Mouse (Mus musculus): ENCODE data around the gene Mroh2a. TPM values are rescaled to one million over a fixed set of nuclear protein-coding genes. Genes with fewer than 3 reads are reported as not detected.
A peak's percentile ranks its signal among the peaks of the same experiment; 100 is the strongest.

Mroh2a gene
- polyA plus RNA-seq, 1 experiment from 2014 or later = 0.60 TPM

GRCm38 (mm10) chr1:88206843-88207479 is 19.8 kb upstream of the Mroh2a start:
- 50% methylated on average over 2 of the region's 2 CpGs for WGBS
- peaks cover 10% of the 10 kb centered on the region for H3K9me3 ChIP-seq (replicated peaks; ENCODE audit: control insufficient read depth, low read length)
- no peak overlapping the region for H3K27ac ChIP-seq (ENCODE audit: low read length)
- no peak for ATAC-seq (replicated peaks; ENCODE audit: extremely low read depth, insufficient read depth, low FRiP score)
- H3K27me3 ChIP-seq (ENCODE audit: control insufficient read depth, insufficient read depth, low read length) = no peaks in the 10 kb centered on the region
- H3K9ac ChIP-seq (ENCODE audit: low read length) = no peak overlapping the region
- no peaks in the 10 kb centered on the region for H3K36me3 ChIP-seq (ENCODE audit: control insufficient read depth, insufficient read depth)
- H3K4me3 ChIP-seq (ENCODE audit: low read length) = no peak overlapping the region
- peaks cover 2% of the 10 kb centered on the region; the same call in 1 of the 2 replicates for H3K4me1 ChIP-seq (ENCODE audit: control insufficient read depth, insufficient read depth, low read length)
- H3K4me2 ChIP-seq (ENCODE audit: low read depth, low read length) = no peak overlapping the region

GRCm38 (mm10) chr1:88211812-88212211 is 15.0 kb upstream of the Mroh2a start, which contains the start of gene Ugt1a1:
Ugt1a1 (plus strand) TSS chr1:88211959.
- Histone ChIP-seq H3K36me3 (ENCODE audit: control insufficient read depth, insufficient read depth) (no peaks in the 10 kb centered on the region), H3K4me2 (ENCODE audit: low read depth, low read length) (no peak within 1 kb of the TSS), H3K9me3 (replicated peaks; ENCODE audit: control insufficient read depth, low read length) (peaks cover 50% of the 10 kb centered on the region), H3K4me1 (ENCODE audit: control insufficient read depth, insufficient read depth, low read length) (no peaks in the 10 kb centered on the region), H3K9ac (ENCODE audit: low read length) (no peak within 1 kb of the TSS), H3K4me3 (ENCODE audit: low read length) (no peak within 1 kb of the TSS), H3K27ac (ENCODE audit: low read length) (no peak within 1 kb of the TSS), H3K27me3 (ENCODE audit: control insufficient read depth, insufficient read depth, low read length) (no peaks in the 10 kb centered on the region)
- 61% methylated on average over 8 of the region's 8 CpGs for WGBS
- no peak for ATAC-seq (replicated peaks; ENCODE audit: extremely low read depth, insufficient read depth, low FRiP score)

GRCm38 (mm10) chr1:88212341-88213045 is 14.3 kb upstream of the Mroh2a start:
- no peak overlapping the region for H3K4me3 ChIP-seq (ENCODE audit: low read length)
- H3K36me3 ChIP-seq (ENCODE audit: control insufficient read depth, insufficient read depth) = no peaks in the 10 kb centered on the region
- no peak overlapping the region for H3K4me2 ChIP-seq (ENCODE audit: low read depth, low read length)
- H3K9me3 ChIP-seq (replicated peaks; ENCODE audit: control insufficient read depth, low read length) = peaks cover 57% of the 10 kb centered on the region
- ATAC-seq (replicated peaks; ENCODE audit: extremely low read depth, insufficient read depth, low FRiP score) = peak; percentile 5; the same call in 1 of the 2 replicates
- H3K4me1 ChIP-seq (ENCODE audit: control insufficient read depth, insufficient read depth, low read length) = no peaks in the 10 kb centered on the region
- no peak overlapping the region for H3K27ac ChIP-seq (ENCODE audit: low read length)
- no peaks in the 10 kb centered on the region for H3K27me3 ChIP-seq (ENCODE audit: control insufficient read depth, insufficient read depth, low read length)
- 55% methylated on average over 8 of the region's 8 CpGs for WGBS
- H3K9ac ChIP-seq (ENCODE audit: low read length) = no peak overlapping the region

GRCm38 (mm10) chr1:88213061-88213460 is 13.7 kb upstream of the Mroh2a start:
- ATAC-seq (replicated peaks; ENCODE audit: extremely low read depth, insufficient read depth, low FRiP score) = no peak
- Histone ChIP-seq H3K27ac (ENCODE audit: low read length) (no peak overlapping the region), H3K9me3 (replicated peaks; ENCODE audit: control insufficient read depth, low read length) (peaks cover 59% of the 10 kb centered on the region), H3K4me3 (ENCODE audit: low read length) (no peak overlapping the region), H3K4me1 (ENCODE audit: control insufficient read depth, insufficient read depth, low read length) (no peaks in the 10 kb centered on the region), H3K36me3 (ENCODE audit: control insufficient read depth, insufficient read depth) (no peaks in the 10 kb centered on the region), H3K9ac (ENCODE audit: low read length) (no peak overlapping the region), H3K27me3 (ENCODE audit: control insufficient read depth, insufficient read depth, low read length) (no peaks in the 10 kb centered on the region), H3K4me2 (ENCODE audit: low read depth, low read length) (no peak overlapping the region)
- 68% methylated on average over 1 of the region's 1 CpGs for WGBS

- Histone ChIP-seq H3K4me3 (ENCODE audit: low read length) (no peak overlapping the region), H3K27ac (ENCODE audit: low read length) (no peak overlapping the region), H3K9ac (ENCODE audit: low read length) (no peak overlapping the region), H3K9me3 (replicated peaks; ENCODE audit: control insufficient read depth, low read length) (peaks cover 59% of the 10 kb centered on the region), H3K4me1 (ENCODE audit: control insufficient read depth, insufficient read depth, low read length) (no peaks in the 10 kb centered on the region), H3K36me3 (ENCODE audit: control insufficient read depth, insufficient read depth) (no peaks in the 10 kb centered on the region), H3K4me2 (ENCODE audit: low read depth, low read length) (no peak overlapping the region), H3K27me3 (ENCODE audit: control insufficient read depth, insufficient read depth, low read length) (no peaks in the 10 kb centered on the region)
- WGBS = 67% methylated on average over 2 of the region's 2 CpGs
- peak; percentile 6; the same call in 1 of the 2 replicates for ATAC-seq (replicated peaks; ENCODE audit: extremely low read depth, insufficient read depth, low FRiP score)
Measured at GRCm38 (mm10) chr1:88213766-88214461, 12.9 kb upstream of the Mroh2a start.

GRCm38 (mm10) chr1:88214462-88214952 is 12.3 kb upstream of the Mroh2a start:
- Histone ChIP-seq H3K27ac (ENCODE audit: low read length) (no peak overlapping the region), H3K4me2 (ENCODE audit: low read depth, low read length) (no peak overlapping the region), H3K27me3 (ENCODE audit: control insufficient read depth, insufficient read depth, low read length) (no peaks in the 10 kb centered on the region), H3K36me3 (ENCODE audit: control insufficient read depth, insufficient read depth) (no peaks in the 10 kb centered on the region), H3K9ac (ENCODE audit: low read length) (no peak overlapping the region), H3K4me1 (ENCODE audit: control insufficient read depth, insufficient read depth, low read length) (no peaks in the 10 kb centered on the region), H3K4me3 (ENCODE audit: low read length) (no peak overlapping the region), H3K9me3 (replicated peaks; ENCODE audit: control insufficient read depth, low read length) (peaks cover 59% of the 10 kb centered on the region)
- WGBS = 65% methylated on average over 2 of the region's 2 CpGs
- ATAC-seq (replicated peaks; ENCODE audit: extremely low read depth, insufficient read depth, low FRiP score) = no peak

GRCm38 (mm10) chr1:88215466-88216380 is 11.1 kb upstream of the Mroh2a start:
- Histone ChIP-seq H3K36me3 (ENCODE audit: control insufficient read depth, insufficient read depth) (no peaks in the 10 kb centered on the region), H3K9ac (ENCODE audit: low read length) (no peak overlapping the region), H3K4me3 (ENCODE audit: low read length) (no peak overlapping the region), H3K4me1 (ENCODE audit: control insufficient read depth, insufficient read depth, low read length) (no peaks in the 10 kb centered on the region), H3K27me3 (ENCODE audit: control insufficient read depth, insufficient read depth, low read length) (no peaks in the 10 kb centered on the region), H3K27ac (ENCODE audit: low read length) (no peak overlapping the region), H3K9me3 (replicated peaks; ENCODE audit: control insufficient read depth, low read length) (peaks cover 59% of the 10 kb centered on the region), H3K4me2 (ENCODE audit: low read depth, low read length) (no peak overlapping the region)
- ATAC-seq (replicated peaks; ENCODE audit: extremely low read depth, insufficient read depth, low FRiP score) = no peak
- 61% methylated on average over 10 of the region's 10 CpGs for WGBS

GRCm38 (mm10) chr1:88216551-88216950 is 10.2 kb upstream of the Mroh2a start:
- no peaks in the 10 kb centered on the region for H3K27me3 ChIP-seq (ENCODE audit: control insufficient read depth, insufficient read depth, low read length)
- 55% methylated on average over 2 of the region's 2 CpGs for WGBS
- no peaks in the 10 kb centered on the region for H3K36me3 ChIP-seq (ENCODE audit: control insufficient read depth, insufficient read depth)
- no peak overlapping the region for H3K4me2 ChIP-seq (ENCODE audit: low read depth, low read length)
- no peak overlapping the region for H3K9ac ChIP-seq (ENCODE audit: low read length)
- H3K27ac ChIP-seq (ENCODE audit: low read length) = no peak overlapping the region
- no peak overlapping the region for H3K4me3 ChIP-seq (ENCODE audit: low read length)
- H3K9me3 ChIP-seq (replicated peaks; ENCODE audit: control insufficient read depth, low read length) = peaks cover 56% of the 10 kb centered on the region
- H3K4me1 ChIP-seq (ENCODE audit: control insufficient read depth, insufficient read depth, low read length) = no peaks in the 10 kb centered on the region
- no peak for ATAC-seq (replicated peaks; ENCODE audit: extremely low read depth, insufficient read depth, low FRiP score)

Measured in heart, embryonic 16.5 days (tissue).